Mouse (Mus musculus) G1E (cell line): ENCODE results near the gene Iqgap2. TPM values are rescaled to one million over a fixed set of nuclear protein-coding genes. Genes with fewer than 3 reads are reported as not detected.

Experiments
- ATAC-seq: 2 replicates; pipeline ENCODE4 v1.8.0; 2016; ENCODE audit warnings: mild to moderate bottlenecking; ENCODE audit not compliant: insufficient number of reproducible peaks, poor library complexity, low FRiP score, severe bottlenecking; ENCODE audit errors: extremely low read depth
- DNase-seq: peaks from one replicate; pipeline ENCODE4 v3.0.0; 2012; ENCODE audit warnings: low spot score
- H3K27me3 ChIP-seq: 2 replicates; pipeline ENCODE4 v1.6.1; 2012; ENCODE audit warnings: mild to moderate bottlenecking, low read length, inconsistent platforms; ENCODE audit not compliant: insufficient read depth
- H3K36me3 ChIP-seq: replicated peaks from 2 replicates; pipeline ENCODE3; 2012; ENCODE audit warnings: mild to moderate bottlenecking, inconsistent platforms
- H3K4me1 ChIP-seq: 2 replicates; pipeline ENCODE4 v1.6.1; 2012; ENCODE audit warnings: low read depth, low read length, inconsistent platforms, mixed read lengths; ENCODE audit not compliant: insufficient read depth
- H3K4me3 ChIP-seq: 2 replicates; pipeline ENCODE4 v1.5.1; 2012; ENCODE audit warnings: low read depth, mild to moderate bottlenecking, inconsistent platforms, low read length, moderate library complexity, mixed read lengths
- H3K9me3 ChIP-seq: replicated peaks from 2 replicates; pipeline ENCODE4 v1.6.1; 2012; ENCODE audit warnings: inconsistent platforms
- CTCF ChIP-seq: IDR thresholded peaks from 2 replicates; pipeline ENCODE4 v1.5.1; 2012; ENCODE audit warnings: low read depth, low read length, inconsistent platforms, mixed read lengths
- GATA1 ChIP-seq: IDR thresholded peaks from 2 replicates; pipeline ENCODE4 v1.6.1; 2012; ENCODE audit warnings: borderline replicate concordance, low read length, inconsistent platforms, mixed read lengths
- GATA2 ChIP-seq: IDR thresholded peaks from 2 replicates; pipeline ENCODE4 v1.6.1; 2012; ENCODE audit warnings: low read depth, low read length, inconsistent platforms, borderline replicate concordance
- POLR2AphosphoS5 ChIP-seq: IDR thresholded peaks from 2 replicates; pipeline ENCODE4 v1.6.1; 2012; ENCODE audit warnings: low read depth, low read length, inconsistent platforms; ENCODE audit not compliant: insufficient replicate concordance
- TAL1 ChIP-seq: conservative IDR thresholded peaks from 2 replicates; pipeline ENCODE4 v1.6.1; 2012; ENCODE audit warnings: low read depth, low read length, inconsistent platforms, mixed read lengths
- polyA plus RNA-seq: library from polyadenylated mRNA; stranded (reverse); fragments of >175 nt; gene quantifications from 2 replicates; pipeline ENCODE4 v1.2.3, GENCODE M21; 2012
- total RNA-seq, 2 experiments: library from RNA; stranded (forward) in 1 of 2; stranded (reverse) in 1 of 2; fragments of 200-1000 nt in 1 of 2; fragments of >200 nt in 1 of 2; fragmentation: Nextera tagmentation in 1 of 2; gene quantifications; 2 replicates each; pipeline ENCODE4 v1.2.3; 2014 to 2017

The Iqgap2 gene
- total and polyA plus RNA-seq, 3 experiments = 3.0 to 14.3 (median 6.6) TPM

- no peak for DNase-seq
- Histone ChIP-seq H3K4me1 (no peaks in the 10 kb centered on the region; the same call in 1 of the 2 replicates), H3K27me3 (peaks cover 2% of the 10 kb centered on the region; the same call in 1 of the 2 replicates), H3K4me3 (no peak overlapping the region), H3K36me3 (no peaks in the 10 kb centered on the region), H3K9me3 (no peaks in the 10 kb centered on the region)
- TF ChIP-seq POLR2AphosphoS5 (no peak), GATA1 (no peak), TAL1 (no peak), CTCF (no peak), GATA2 (no peak)
- ATAC-seq = no peak
Measured at GRCm38 (mm10) chr13:95880633-95881032, 11.1 kb downstream of the Iqgap2 start.

- no peaks in the 10 kb centered on the region for H3K4me1 ChIP-seq
- ATAC-seq (no peak), DNase-seq (no peak)
- H3K27me3 ChIP-seq = peaks cover 7% of the 10 kb centered on the region; the same call in 1 of the 2 replicates
- TF ChIP-seq POLR2AphosphoS5 (no peak), CTCF (no peak), GATA2 (no peak), GATA1 (no peak), TAL1 (no peak)
- no peak overlapping the region for H3K4me3 ChIP-seq
- no peaks in the 10 kb centered on the region for H3K36me3 ChIP-seq
- no peaks in the 10 kb centered on the region for H3K9me3 ChIP-seq
Measured at GRCm38 (mm10) chr13:95871993-95872392, 19.7 kb downstream of the Iqgap2 start.

GRCm38 (mm10) chr13:95870626-95871025 is 21.1 kb downstream of the Iqgap2 start:
- no peak for ATAC-seq
- H3K27me3 ChIP-seq = peaks cover 7% of the 10 kb centered on the region; the same call in 1 of the 2 replicates
- no peaks in the 10 kb centered on the region for H3K4me1 ChIP-seq
- no peak overlapping the region for H3K4me3 ChIP-seq
- no peak for DNase-seq
- no peaks in the 10 kb centered on the region for H3K36me3 ChIP-seq
- no peak for TF ChIP-seq POLR2AphosphoS5
- no peak for TF ChIP-seq GATA2
- no peak for TF ChIP-seq CTCF
- TF ChIP-seq GATA1 = no peak
- TF ChIP-seq TAL1 = no peak
- no peaks in the 10 kb centered on the region for H3K9me3 ChIP-seq

- DNase-seq (no peak), ATAC-seq (no peak)
- Histone ChIP-seq H3K4me1 (no peaks in the 10 kb centered on the region), H3K36me3 (no peaks in the 10 kb centered on the region), H3K4me3 (no peak overlapping the region), H3K27me3 (peaks cover 7% of the 10 kb centered on the region; the same call in 1 of the 2 replicates), H3K9me3 (no peaks in the 10 kb centered on the region)
- no peak for TF ChIP-seq GATA1
- TF ChIP-seq TAL1 = no peak
- no peak for TF ChIP-seq GATA2
- TF ChIP-seq POLR2AphosphoS5 = no peak
- TF ChIP-seq CTCF = no peak
Measured at GRCm38 (mm10) chr13:95868896-95869540, 22.7 kb downstream of the Iqgap2 start.

GRCm38 (mm10) chr13:95862201-95862600 is 29.5 kb downstream of the Iqgap2 start:
- TF ChIP-seq GATA2 (no peak), GATA1 (no peak), TAL1 (no peak)
- no peak overlapping the region for H3K4me3 ChIP-seq
- ATAC-seq (no peak), DNase-seq (no peak)
- H3K27me3 ChIP-seq = no peaks in the 10 kb centered on the region; the same call in 1 of the 2 replicates
- no peaks in the 10 kb centered on the region for H3K36me3 ChIP-seq
- H3K9me3 ChIP-seq = no peaks in the 10 kb centered on the region
- H3K4me1 ChIP-seq = no peaks in the 10 kb centered on the region

GRCm38 (mm10) chr13:95859271-95859670 is 32.5 kb downstream of the Iqgap2 start:
- Histone ChIP-seq H3K27me3 (no peaks in the 10 kb centered on the region; the same call in 1 of the 2 replicates), H3K4me3 (no peak overlapping the region), H3K9me3 (no peaks in the 10 kb centered on the region), H3K4me1 (no peaks in the 10 kb centered on the region), H3K36me3 (no peaks in the 10 kb centered on the region)
- DNase-seq (no peak), ATAC-seq (no peak)
- no peak for TF ChIP-seq CTCF
- no peak for TF ChIP-seq GATA2
- TF ChIP-seq GATA1 = no peak
- no peak for TF ChIP-seq POLR2AphosphoS5
- TF ChIP-seq TAL1 = no peak
